Mouse (Mus musculus): ENCODE results near the gene Serpine1.

Gene Serpine1

DNA sequence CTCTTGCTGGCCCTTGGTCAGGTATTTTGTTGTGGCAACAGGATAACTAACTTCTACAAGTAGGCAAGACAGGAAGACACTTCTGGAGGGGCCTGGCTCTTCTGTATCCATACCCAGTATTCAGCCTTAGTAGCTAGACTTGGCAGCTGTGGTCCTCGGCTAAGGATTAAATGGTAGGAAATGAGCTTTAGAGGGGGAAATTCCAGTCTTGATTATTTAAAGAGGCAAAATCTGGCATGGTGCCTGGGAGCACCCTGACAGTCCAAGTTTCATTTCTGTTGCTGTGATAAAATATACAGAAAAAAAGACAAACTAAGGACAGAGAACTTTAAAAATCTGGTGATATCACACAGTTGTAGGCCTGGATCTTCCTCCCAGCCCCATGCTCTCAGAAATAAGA is 24.0 kb upstream of the Serpine1 start:
- in situ Hi-C loops (cut with MboI, MseI), result no loop called here

DNA sequence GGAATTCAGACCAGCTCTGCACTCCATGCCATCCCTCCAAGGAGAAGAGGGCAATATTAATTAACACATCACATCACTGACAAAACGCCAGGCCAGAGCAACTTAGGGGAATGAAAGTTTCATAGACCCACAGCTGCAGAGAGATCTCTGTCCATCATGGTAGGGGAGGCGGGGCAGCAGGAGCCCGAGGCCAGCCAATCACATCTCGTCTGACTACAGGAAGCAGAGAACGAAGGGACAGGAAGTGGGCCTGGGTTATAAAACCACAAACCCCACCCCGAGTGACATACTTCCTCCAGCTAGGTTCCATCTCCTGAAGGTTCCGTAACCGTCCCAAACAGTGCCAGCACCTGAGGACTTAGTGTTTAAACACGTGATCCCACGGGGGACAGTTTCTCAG is 23.1 kb upstream of the Serpine1 start:
- in situ Hi-C loops (cut with MboI, MseI), result no loop called here

DNA sequence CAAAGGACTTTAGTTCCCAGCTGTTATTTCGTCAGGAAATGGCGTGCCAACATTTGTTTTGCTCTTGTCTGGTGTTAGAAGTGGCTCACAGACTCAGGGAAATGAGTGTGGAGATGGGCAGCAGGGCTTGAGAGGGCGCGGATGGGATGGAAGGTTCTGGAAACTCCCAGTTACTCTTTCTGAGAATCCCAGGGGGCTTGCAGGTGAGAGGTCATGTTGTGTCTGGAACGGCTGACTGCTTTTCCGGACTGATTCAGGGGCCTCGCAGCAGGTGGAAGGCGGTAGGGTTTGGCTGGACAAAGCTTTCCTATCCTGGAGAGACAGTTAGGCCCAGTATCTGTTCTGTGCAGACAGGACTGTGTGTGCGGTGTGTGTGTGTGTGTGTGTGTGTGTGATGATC is 21.7 kb upstream of the Serpine1 start:
- in situ Hi-C loops (cut with MboI, MseI), result no loop called here

DNA sequence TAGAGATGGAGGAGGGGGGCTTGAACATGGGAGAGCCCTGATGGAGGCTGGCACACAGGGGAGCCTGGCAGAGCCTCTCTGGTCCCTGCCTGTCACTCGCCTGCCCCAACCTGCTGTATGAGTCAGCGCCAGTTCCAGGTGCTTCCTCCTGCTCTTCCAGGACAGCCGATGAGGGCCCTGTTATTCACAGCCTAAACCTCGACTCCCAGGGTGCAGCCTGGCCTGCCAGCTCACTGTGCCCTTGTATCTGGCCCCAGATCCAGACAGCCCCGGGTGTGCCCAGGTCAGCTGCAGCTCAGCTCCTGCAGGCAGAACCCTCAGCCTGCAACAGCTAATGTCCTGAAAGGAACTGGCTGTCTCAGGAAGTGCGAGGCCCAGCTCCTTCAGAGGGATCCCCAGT is 19.5 kb upstream of the Serpine1 start:
- in situ Hi-C loops (cut with MboI, MseI), result no loop called here

DNA sequence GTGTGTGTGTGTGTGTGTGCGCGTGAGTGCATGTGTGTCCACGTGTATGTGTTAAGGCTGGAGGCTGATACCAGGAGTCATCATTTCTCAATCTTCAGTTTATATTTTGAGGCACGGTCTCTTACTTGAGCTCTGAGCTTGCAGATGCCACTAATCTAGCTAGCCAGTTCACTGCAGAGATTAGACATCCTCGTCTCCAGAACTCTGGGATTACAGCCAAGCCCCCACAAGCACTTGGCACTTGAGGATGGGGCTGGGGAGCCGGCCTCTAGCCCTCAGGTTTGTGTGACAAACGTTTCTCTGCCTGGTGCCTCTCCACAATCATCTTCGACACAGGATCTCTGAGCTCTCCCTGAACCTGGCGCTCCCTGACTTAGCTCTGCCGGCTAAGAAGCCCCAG is 18.8 kb upstream of the Serpine1 start:
- in situ Hi-C loops (cut with MboI, MseI), result no loop called here

DNA sequence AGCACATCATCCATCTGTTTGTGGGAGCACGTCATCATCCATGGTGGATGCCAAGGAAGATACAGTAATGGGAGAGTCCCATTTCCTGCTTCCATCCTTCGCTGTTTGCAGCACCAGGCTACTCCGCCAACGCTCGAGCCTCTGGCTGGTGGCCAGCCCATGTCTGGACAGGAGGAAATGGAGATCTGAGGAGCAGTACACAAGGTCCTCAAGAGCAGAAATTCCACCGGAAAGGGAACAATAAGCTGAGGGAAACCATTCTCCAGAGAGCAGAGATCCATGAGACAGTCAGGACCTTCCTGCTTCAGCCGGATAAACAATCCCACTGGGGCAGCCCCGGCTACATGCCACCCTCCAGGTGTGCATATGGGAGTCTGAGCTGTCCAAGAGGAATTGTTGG is 15.3 kb upstream of the Serpine1 start:
- in situ Hi-C loops (cut with MboI, MseI), result no loop called here

DNA sequence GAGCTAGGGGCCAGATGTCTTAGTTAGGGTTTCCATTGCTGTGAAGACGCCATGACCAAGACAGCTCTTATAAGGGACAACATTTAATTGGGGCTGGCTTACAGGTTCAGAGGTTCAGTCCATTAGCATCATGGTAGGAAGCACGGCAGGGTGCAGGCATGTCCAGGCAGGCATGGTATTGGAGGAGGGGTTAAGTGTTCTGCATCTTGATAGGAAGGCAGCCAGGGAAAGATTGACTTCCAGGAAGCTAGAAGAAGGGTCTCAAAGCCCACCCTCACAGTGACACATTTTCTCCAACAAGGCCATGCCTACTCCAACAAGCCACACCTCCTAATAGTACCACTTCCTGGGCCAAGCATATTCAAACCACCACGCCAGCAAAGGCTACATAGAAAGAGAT is 13.7 kb upstream of the Serpine1 start:
- in situ Hi-C loops (cut with MboI, MseI), result no loop called here

DNA sequence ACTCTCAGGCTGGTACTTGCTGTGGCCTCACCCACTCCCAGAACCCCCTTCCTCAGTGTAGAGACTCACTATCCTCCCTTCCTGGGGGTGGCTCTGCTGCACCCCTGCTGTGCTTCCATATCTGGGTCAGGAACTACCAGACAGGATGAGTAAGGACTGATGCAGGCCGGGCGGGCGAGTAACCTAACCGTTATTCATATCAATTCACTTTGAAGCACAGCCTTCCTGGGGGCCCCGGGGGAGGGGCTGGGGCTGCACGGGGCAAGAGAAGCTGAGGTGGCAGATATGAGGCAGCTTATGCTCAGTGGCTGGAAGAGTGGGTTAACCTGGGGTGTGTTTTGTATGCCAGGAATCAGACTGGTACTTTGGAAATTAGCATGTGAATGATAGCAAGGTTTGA is 13.0 kb upstream of the Serpine1 start:
- in situ Hi-C loops (cut with MboI, MseI), result no loop called here

DNA sequence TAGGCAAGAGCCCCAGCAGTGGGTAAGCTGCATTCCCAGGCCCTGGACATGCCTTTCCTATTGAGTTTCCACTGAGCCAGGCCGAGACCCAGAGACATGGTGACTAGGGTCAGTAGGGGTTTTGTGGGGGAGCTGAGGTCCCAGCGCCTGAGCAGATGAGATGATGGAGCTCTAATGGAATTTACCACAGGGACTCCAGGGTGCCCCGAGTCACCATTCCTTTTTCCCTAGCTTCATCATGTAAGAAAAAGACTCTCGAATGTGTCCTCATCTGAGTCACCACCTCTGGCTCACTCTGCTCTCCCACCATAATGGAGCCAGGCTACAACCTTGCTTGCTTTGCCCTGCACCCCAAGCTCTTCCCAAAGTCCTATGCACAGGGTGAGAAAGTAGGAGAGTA is 11.0 kb upstream of the Serpine1 start:
- in situ Hi-C loops (cut with MboI, MseI), result no loop called here

DNA sequence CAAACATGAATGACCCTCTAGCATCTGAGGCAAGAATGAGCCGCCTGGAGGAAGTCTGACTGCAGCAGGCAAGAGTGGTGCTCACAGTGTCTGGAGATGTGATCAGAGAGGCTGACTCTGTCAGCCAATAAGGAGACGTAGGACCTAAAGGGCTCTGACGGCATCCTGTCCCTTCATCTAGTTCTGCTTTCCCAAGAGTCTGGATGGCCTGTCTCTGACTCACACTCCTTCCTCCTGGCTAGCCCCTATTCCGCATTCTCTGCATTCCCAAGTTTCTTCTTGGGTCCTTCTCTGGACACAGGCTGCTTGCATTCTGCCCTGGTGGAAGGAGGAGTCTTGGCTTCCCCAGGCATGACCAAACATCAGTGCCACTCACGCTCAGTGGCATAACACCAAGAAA is 7.8 kb upstream of the Serpine1 start:
- in situ Hi-C loops (cut with MboI, MseI), result no loop called here

DNA sequence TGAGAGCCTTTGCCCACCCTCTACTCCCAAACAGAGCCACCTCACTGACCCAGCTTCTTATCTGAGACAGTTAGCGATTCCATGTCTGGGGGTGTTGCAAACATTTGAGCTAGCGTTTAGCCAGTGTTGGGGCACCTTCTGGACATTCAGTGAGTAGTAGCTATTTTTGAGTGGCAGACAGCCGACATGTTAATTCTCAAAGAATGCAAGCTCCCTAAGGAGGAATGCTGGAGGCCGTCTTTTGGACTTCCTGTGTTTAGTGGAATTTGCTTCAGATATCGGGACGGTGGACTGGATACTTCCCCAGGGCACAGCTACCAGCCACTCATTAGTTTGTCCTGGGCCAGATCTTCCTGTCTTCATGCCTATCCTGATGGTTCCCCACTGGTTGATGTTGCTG is 6.5 kb upstream of the Serpine1 start:
- in situ Hi-C loops (cut with MboI, MseI), result no loop called here

DNA sequence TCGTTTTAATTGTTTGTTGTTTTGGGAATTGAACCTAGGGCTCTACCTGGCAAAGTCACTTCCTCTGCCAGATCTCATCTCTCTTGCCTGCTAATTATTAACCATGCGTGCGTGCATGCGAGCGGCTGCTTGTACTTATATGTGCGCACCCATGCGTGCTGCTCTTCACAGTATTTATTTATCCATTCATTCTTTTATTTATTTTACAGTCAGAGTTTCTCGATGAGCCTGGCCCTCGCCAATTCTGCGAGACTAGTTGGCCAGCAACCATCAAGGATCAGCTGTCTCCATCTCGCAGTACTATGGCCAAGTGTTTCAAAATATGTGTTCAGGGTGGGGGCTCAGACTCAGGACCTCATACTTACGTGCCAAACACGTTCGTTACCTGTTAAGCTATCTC is 6.0 kb upstream of the Serpine1 start:
- in situ Hi-C loops (cut with MboI, MseI), result no loop called here

DNA sequence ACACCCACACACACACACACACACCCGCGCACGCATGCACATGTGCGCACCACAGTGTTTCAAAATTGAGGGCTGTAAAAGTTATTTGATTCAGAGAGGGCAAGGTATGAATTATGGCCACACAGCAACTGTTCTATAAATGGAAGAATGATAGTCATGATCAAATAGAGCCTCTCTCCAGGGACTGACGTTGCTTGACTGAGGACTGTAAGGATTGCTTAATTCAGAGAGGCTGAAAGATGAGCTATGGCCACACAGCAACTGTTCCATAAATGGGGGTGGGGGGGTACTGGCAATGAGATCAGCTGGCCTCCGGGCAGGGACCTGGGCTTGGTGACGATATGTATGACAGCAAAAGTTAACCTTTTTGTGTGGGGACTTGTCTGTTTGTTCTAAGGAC is 5.1 kb upstream of the Serpine1 start:
- in situ Hi-C loops (cut with MboI, MseI), result no loop called here

DNA sequence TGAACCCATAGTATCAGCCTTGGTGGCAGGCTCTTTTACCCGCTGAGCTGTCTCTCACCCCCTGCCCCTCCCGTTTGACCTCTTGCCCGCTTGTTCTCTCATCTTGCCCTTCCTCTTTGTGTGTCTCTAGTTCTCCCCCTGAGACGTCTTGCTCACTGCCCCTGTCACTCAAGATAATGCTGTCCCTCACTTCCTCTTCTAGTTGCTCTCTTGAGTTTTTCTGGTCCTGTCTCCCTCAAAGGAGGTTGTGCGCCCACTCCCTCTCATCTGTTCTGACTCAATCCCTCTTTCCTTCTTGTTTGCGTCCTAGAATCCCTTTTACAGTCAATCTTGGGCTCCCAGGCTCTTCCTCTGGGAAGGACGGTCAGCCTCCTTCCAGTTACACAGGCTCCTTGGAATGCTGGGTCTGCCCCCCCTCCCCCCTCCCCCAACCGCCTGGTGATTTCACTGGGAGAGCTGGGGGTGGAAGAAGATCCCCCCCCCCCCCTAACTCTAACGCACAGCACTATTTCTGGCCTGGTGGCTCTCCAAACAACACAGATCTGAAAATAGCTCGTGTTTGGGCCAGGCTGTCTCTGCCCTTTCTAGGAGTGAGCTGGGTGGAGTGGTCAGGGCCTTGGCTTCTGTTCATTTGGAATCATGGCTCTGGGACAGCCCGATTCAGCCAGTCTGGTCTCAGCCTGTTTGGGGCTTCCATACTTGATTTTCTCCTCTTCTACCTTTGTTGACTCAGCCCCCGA is 4.3 kb upstream of the Serpine1 start:
- in situ Hi-C loops (cut with MboI, MseI), result no loop called here

DNA sequence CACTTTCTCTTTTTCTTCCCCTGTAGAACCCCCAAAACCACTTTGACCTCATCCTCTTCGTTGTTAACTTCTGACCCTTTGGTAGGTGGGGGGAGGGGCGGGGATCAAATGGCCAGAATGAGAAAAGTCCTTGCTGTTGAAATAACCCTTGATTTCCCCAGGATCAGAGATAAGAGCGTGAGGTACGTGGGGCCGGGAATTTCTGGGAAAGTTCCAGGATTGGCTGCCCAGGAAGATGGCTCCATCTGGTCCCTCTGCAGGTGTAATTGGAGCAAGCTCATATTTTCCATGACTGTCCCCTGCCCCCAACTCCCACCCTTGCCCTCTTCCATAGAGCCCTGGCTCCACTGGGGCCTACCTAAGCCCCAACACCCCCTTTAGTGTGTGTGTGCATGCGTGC is 3.7 kb upstream of the Serpine1 start:
- in situ Hi-C loops (cut with MboI, MseI), result no loop called here

DNA sequence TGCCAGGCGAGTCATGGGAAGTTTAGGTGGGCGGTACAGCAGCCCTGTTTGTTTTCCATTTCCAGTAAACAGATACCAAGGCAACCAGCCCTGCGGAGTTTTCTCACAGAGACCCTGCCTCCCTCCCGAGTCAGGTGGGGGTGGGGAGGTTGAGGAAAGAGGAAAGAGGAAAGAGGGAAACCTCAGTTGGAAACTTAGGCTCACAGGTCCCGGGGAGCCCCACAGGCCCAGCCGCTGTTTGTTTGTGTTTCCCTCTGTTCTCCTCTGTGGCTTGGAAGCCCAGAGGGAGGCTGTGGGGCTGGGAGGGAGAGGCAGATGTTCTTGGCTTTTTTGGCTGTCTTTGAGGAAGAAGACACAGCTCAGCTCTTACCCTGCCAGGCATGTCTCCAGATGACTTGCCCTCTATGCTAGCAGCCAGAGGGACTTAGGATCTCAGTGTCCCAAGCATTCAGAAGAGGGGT is 2.2 kb upstream of the Serpine1 start:
- in situ Hi-C loops (cut with MboI, MseI), result no loop called here

DNA sequence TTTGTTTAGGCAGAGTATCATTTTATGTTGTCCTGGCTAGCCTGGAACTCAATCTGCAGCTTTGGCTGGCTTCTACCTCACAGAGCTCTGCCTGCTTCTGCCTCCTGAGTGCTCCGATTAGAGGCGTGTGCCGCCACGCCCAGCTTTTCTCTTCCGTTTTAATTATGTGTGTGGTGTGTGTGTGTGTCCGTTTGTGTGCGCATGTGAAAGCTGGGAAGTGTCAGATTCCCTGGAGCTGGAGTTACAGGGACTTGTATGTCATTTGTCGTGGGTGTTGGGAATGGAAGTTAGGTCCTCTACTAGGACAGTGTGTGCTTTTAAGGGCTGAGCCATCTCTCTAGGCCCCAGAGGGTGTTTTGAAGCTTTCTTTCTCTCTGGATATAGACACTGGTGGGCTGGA is 1.1 kb upstream of the Serpine1 start:
- in situ Hi-C loops (cut with MboI, MseI), result no loop called here

DNA sequence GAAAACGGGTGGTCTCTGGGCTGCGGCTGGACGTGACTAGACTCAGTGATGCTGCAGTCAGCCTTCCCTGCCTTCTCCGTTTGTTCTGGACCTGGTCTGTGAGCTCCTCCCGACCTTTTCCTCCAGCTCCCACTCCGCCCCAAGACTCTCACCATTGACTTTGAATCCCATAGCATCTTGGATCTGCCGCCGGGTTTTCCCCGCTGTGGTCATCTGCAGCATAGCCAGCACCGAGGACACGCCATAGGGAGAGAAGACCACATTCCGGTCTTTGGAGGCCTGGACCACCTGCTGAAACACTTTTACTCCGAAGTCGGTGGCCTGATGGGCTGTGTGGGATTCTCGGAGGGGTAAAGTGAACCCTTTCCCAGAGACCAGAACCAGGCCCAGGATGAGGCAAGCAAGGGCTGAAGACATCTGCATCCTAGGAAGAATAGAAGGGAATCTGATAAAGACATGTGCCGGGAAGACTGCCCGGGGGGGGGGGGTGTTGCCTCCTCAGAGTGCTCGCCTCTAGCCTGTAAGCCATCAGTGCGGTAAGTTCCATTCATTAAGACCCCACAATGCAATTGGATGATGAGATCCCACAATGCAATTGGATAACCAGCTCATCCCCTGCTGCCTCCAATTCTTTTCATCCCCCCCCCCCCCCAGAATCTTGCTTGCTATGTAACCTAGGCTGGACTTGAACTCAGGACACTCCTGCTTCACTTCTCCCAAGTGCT is 1.0 kb downstream of the Serpine1 start:
- in situ Hi-C loops (cut with MboI, MseI), result no loop called here

DNA sequence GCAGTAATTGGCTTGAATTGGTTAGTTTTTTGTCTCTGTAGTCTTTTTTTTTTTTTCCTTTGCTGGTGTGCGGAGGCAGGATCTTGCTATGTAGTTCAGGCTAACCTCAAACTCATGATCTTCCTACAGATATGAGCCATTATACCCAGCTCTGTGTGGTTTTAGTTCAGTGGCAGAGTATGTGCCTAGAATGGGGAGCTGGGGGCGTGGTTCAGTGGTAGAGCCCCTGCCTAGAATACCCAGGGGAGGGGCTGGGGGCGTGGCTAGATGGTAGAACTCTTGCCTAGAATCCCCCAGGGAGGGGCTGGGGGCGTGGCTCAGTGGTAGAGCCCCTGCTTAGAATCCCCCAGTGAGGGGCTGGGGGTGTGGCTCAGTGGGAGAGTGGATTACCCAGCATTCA is 3.4 kb downstream of the Serpine1 start:
- in situ Hi-C loops (cut with MboI, MseI), result no loop called here

DNA sequence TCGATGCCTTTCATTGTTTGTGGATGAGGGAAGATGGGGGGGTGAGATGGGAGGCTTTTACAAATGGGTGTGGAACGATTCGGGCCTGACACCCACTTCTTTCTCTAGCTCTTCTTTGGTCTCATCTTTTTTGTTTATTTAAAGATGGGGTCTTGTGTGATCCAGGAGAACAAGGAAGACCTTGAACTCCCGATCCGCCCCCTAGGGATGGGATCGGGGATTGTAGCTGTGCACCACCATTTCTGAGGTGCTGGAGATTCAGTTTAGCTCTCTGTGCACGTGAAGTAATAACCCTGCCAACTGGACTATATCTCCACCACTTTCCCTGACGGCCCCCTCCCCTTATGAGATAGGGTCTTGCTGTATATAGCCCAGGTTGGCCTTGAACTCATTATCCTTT is 6.1 kb downstream of the Serpine1 start:
- in situ Hi-C loops (cut with MboI, MseI), result no loop called here

DNA sequence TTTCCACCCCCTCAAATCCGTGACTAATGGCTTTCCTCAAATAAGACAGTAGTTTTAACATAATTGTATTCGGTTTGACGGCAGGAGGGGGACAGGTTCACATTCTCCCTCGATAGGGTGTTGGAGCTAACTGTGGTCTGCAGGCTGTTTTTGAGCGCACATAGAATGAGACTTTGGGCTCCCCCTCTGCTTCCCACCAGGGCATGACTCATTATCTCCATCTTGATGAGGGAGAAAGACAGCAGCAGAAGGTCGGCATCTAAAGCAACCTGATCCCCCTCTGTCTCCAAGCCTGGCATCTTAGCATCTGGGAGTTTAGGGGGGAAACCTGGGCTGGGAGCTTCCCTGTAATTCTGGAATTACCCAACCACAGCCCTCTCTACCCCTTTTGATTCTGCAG is 6.6 kb downstream of the Serpine1 start:
- in situ Hi-C loops (cut with MboI, MseI), result no loop called here

DNA sequence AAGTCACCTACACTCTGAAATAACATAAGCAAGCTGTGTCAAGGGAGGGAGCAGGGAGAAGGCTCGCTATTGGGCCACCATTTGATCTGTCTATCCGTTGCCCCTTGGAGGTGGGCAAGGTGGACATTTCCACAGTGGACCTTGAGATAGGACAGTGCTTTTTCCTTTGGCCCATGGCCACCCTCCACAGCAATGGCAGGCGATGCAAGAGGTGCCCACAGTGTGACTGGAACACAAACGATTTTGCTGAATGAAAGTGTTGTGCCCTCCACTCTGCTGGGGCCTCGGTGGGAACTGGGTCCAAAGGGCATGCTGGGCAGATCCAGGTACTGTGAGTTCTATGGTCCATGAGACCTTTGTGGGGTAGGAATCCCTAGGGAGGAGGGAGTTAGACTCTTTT is 9.5 kb downstream of the Serpine1 start:
- in situ Hi-C loops (cut with MboI, MseI), result no loop called here

DNA sequence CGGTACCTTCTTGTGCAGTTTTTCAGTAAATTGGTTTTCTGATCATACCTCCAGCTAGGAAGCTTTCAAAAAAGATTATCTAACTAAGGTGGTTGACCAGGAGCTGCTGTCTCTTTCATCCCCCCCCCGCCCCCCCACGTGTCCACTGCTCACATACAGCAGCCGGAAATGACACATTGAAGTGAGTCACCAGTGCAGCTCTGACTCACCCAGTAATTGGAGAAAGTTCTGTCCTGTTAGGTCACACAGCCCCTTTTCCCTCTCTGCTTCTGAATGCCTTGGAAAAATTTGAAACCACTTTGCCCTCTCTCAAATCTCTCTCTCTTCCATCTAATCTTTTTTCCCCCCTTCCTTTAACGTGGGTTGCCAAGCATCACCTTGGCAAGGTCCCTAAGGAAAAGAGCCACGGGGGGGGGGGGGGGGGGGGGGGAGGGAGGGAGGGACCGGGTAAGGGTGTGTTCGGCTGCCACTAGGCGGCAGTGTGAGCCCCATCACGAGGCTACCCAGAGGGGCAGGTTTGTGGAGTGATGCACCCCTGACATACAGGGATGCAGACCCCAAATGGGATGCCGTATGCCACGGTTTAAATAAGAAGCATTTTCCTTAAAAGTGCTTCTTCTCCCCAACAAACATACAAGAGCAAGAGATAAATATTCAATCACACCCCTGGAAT is 10.1 kb downstream of the Serpine1 start:
- in situ Hi-C loops (cut with MboI, MseI), result no loop called here
